Mouse (Mus musculus): ENCODE measurements at regions not wholly inside any gene's neighbourhood (a gene's known extent, or its start where the extent isn't known, plus 50 kb on each side); places are given as distances from the start of the nearest gene placed in this dataset.

DNA sequence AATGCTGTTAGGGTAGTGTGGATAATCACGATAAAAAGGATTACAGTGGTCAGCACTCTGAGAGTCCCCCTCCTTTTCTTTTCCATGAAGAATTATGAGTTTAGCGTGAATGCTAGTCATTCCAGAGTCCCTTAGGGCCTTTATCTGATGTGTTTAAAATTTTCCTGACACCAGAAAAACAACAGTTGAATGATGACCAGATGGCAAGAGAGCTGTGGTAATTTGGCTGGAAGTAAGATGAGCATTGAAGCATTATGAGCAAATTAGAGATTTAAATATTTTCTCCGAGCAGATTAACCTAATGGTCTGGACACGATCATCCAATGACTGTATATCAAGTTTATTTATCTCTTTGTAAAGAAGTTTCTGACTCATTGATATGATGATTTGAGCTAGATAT, 417.1 kb upstream of the Igbp1b start:
- DNase-seq (ENCODE audit: low spot score in 2 of 2): no peak

GRCm38 (mm10) chr6:139027696-139028095, 369.4 kb upstream of the Igbp1b start:
- DNase-seq (ENCODE audit: low spot score in 2 of 2): peak in 1 of 2 experiments; percentile 45

GRCm38 (mm10) chr6:139014526-139014925, 356.2 kb upstream of the Igbp1b start:
- no peak for DNase-seq (ENCODE audit: low spot score in 2 of 2)

- no peak for DNase-seq (ENCODE audit: low spot score in 2 of 2)
These were observed 352.2 kb upstream of the Igbp1b start for GRCm38 (mm10) chr6:139010501-139010900.

All from layer of hippocampus, adult 18-20 months (tissue).